Mouse (Mus musculus): Measurements from ENCODE around the gene Ocel1.

Ocel1 gene

GRCm38 (mm10) chr8:71403107-71403885 is 32.2 kb downstream of the Ocel1 start:
- DNase-seq (ENCODE audit: low spot score in 2 of 2): no peak

- DNase-seq (ENCODE audit: low spot score in 2 of 2): no peak
These were observed 32.9 kb downstream of the Ocel1 start for GRCm38 (mm10) chr8:71404011-71404410.

DNA sequence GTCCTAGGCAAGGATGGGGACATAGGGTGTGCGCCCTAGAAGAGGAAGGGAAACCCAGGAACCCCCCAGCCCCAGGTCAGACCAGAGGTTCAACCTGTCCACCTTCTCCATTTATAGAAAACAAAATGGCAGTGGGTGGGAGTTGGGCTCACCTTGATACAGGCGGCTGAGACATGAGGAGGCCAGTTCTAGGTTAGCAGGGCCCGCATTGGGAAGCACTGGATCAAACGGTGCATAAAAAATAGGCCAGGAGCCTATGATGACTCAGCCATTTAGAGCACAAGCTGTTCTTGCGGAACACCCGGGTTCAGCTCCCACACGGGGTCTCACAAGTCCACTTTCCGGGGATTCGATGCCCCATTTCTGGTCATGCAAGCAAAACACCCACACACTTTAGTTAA is 33.9 kb downstream of the Ocel1 start:
- no peak for DNase-seq (ENCODE audit: low spot score in 2 of 2)

GRCm38 (mm10) chr8:71405401-71406098 is 34.5 kb downstream of the Ocel1 start, which contains the start of gene Ankle1:
Ankle1 (plus strand) TSS chr8:71406010.
- peak; percentile 90 to 94 for DNase-seq (ENCODE audit: low spot score in 2 of 2)

- peak; percentile 66 to 73 for DNase-seq (ENCODE audit: low spot score in 2 of 2)
These were observed 35.3 kb downstream of the Ocel1 start for GRCm38 (mm10) chr8:71406099-71407015.

DNA sequence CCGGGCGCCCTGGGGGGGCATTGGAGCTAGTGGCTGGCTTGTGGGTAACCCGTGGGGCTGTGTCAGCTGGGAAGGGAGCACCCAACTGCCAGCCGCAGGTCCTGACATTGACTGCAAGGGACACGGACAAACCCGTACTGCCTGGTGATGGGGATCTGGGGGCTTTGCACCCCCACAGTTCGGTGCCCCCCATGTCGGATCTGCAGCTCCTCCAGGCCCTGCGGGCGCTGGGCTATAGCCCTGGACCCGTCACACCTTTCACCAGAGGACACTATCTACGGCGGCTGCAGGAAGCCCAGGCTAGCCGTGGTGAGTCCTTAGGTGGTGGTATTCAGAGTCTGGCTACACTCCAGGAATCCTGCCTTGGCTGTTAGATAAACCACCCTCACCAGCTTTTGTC is 36.3 kb downstream of the Ocel1 start:
- DNase-seq (ENCODE audit: low spot score in 2 of 2): no peak

DNA sequence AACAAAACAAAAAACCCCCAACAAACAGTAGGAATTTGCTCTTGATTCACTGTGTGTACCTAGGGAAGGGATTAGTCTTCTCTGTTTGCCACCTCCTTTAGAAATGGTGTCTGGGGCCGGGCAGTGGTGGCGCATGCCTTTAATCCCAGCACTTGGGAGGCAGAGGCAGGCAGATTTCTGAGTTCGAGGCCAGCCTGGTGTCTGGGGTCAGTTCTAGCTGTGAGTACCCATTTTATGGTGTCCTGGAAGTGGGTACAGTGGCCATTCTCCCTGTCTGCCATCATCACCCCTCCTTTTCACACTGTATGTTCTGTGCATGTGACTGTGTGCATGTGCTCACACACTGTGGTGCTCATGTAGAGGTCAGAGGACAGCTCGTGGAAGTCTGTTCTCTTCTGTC is 37.1 kb downstream of the Ocel1 start:
- no peak for DNase-seq (ENCODE audit: low spot score in 2 of 2)

DNA sequence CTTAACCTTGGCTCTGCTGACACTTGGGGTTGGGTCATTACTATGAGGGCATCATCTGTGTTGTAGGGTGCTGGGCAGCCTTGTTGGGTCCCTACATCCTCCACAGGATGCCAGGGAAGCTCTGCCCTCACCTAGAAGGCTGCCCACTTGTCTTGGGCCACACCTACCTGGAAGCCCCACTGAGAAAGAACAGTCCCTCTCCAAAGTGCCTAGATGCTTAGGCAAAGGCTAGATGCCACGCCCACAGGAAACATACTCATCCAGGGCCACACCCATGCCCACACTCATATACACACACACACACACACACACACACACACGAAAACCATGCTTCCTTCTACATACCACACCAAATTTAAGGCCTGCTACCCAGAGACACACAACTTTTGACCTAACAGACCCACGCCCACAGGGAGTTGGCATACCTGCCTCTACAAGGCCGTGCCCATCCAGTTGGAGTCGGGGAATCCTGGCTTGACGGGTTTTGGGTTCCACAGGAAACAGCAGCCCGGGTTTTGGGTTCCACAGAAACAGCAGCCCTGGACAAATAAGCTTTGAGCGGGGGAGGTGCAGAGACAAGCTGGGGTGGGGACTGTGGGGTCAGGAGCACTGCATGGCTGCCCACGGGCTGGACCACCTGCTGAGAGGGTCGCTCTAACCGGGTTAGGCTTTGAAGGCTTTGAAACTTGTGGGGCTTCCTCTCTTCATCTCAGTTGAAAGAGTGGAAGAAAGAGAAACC is 40.6 kb downstream of the Ocel1 start:
- no peak for DNase-seq (ENCODE audit: low spot score in 2 of 2)

DNA sequence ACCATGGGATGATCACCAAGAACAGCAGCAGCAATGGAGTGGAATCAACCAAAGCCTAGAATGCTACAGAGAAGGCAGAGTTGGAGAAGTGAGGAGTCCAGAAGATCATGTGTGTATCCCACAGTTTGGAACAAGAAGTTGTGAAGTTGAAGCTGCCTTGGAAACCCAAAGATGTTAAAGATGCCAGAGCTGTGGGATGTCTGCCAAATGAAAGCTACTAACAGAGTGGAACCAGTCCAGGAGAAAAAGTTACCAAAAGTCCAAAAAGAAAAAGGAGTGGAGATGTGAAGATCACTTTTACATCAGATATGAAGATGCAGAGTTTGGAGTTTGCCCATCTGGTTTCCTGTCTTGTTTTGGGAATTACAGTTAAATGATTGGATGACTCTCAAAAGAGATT is 51.0 kb downstream of the Ocel1 start:
- no peak for DNase-seq (ENCODE audit: low spot score in 2 of 2)

All from spleen, postnatal 36 days (tissue).